Mouse (Mus musculus): ENCODE measurements at regions not wholly inside any gene's neighbourhood (a gene's known extent, or its start where the extent isn't known, plus 50 kb on each side); places are given as distances from the start of the nearest gene placed in this dataset.

DNA sequence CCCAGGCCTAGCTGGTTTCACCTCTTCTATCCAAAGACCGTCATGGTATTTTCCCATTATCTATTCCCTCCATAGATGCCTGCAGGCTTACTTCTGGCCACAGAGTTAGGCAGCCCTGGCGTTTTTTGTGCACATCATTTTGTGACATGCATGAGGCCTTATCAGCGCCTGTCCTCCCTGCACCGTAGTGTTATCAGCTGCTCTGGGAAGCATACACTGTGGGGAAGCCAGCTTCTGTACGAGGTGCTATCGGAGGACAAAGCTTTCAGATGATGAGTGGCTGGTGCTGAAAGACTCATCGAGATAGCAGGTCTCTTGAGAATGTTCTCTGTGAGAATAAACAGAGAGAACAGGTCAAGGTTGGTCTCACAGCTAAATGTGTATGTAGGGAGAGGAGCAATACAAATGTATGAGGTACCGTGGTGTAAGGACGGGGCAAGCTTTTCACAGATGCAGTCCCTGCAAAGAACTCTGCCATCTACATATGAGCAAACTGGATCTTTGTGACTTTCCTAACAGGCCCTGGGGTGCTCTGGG lies 190.0 kb upstream of the Tshz3 start:
- no peak overlapping the region for H3K4me2 ChIP-seq (ENCODE audit: low read depth, low read length, poor library complexity, severe bottlenecking)
- ATAC-seq (ENCODE audit: low FRiP score) (no peak), DNase-seq (ENCODE audit: low spot score) (no peak)
- no peak overlapping the region for H3K27ac ChIP-seq (ENCODE audit: low read depth, low read length)
- no peak overlapping the region for H3K4me3 ChIP-seq (ENCODE audit: low read depth, low read length)
- H3K27me3 ChIP-seq (ENCODE audit: insufficient read depth, low read length), result no peaks in the 10 kb centered on the region
- whole genome bisulfite sequencing, result 85% methylated on average over 9 of the region's 9 CpGs
- no peak overlapping the region for H3K9ac ChIP-seq (replicated peaks; ENCODE audit: low read length, poor library complexity, severe bottlenecking)
- no peaks in the 10 kb centered on the region for H3K9me3 ChIP-seq (ENCODE audit: low read length)
- H3K36me3 ChIP-seq (ENCODE audit: insufficient read depth, low read length), result no peaks in the 10 kb centered on the region
- 0 out of 2 replicates have a peak, but pooled peaks cover 2% of the 10 kb centered on the region for H3K4me1 ChIP-seq (ENCODE audit: insufficient read depth, low read length)
- no peak for TF ChIP-seq CTCF (IDR thresholded peaks at IDR 0.05)

DNA sequence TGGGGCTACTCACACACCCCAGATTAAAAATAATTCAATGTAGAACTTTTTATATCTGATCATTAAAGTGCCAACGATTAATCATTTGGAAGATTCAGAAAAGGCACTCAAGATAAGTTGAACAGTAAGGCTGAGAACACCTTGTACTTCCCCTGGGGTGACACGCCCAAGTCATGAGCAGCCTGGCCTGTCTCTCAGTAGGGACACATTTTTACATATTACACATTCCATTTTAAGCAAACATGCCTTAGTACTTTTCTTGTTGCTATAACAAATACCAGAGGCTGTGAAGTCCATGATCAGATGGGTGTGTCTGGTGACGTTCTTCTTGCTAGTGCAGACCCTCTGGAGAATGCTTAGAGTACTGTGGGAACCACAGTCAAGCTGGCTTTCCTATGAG lies 184.2 kb upstream of the Tshz3 start:
- no peaks in the 10 kb centered on the region for H3K27me3 ChIP-seq (ENCODE audit: insufficient read depth, low read length)
- 87% methylated on average over 3 of the region's 3 CpGs for WGBS
- no peaks in the 10 kb centered on the region for H3K9me3 ChIP-seq (ENCODE audit: low read length)
- no peak for ATAC-seq (ENCODE audit: low FRiP score)
- H3K4me2 ChIP-seq (ENCODE audit: low read depth, low read length, poor library complexity, severe bottlenecking), result no peak overlapping the region
- DNase-seq (ENCODE audit: low spot score), result no peak
- no peaks in the 10 kb centered on the region for H3K4me1 ChIP-seq (ENCODE audit: insufficient read depth, low read length)
- H3K27ac ChIP-seq (ENCODE audit: low read depth, low read length), result no peak overlapping the region
- H3K36me3 ChIP-seq (ENCODE audit: insufficient read depth, low read length), result no peaks in the 10 kb centered on the region
- H3K4me3 ChIP-seq (ENCODE audit: low read depth, low read length), result no peak overlapping the region
- H3K9ac ChIP-seq (replicated peaks; ENCODE audit: low read length, poor library complexity, severe bottlenecking), result no peak overlapping the region
- no peak for TF ChIP-seq CTCF (IDR thresholded peaks at IDR 0.05)

DNA sequence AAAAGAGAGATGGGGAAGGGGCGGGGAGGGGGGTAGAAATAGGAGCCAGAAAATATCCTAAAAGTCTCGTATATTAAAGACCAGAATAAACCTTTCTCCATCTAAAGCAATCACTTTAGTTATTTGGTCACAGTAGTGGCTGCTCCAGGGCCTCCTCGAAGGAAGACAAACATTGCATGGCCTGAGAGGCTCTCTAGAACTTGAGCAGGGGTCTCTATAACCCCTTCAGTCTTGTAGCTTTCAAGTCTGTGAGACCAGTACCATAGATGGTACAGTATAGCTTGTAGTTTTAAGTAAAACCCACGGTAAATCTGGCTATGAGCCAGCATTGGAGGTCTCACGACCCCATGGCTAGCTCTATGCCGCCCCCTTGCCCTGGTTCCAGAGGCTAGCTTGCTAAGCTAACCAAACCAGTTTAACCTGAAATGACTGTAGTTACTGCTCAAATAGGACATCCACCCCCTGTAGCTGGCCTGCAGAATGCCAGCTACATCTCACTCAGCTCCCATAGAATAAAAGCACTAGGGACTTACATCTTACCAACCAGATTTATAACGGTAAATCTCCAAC lies 181.7 kb upstream of the Tshz3 start:
- no peaks in the 10 kb centered on the region for H3K27me3 ChIP-seq (ENCODE audit: insufficient read depth, low read length)
- H3K27ac ChIP-seq (ENCODE audit: low read depth, low read length), result no peak overlapping the region
- no peaks in the 10 kb centered on the region for H3K4me1 ChIP-seq (ENCODE audit: insufficient read depth, low read length)
- TF ChIP-seq CTCF (IDR thresholded peaks at IDR 0.05), result peak; percentile 18
- H3K36me3 ChIP-seq (ENCODE audit: insufficient read depth, low read length), result no peaks in the 10 kb centered on the region
- no peak overlapping the region for H3K9ac ChIP-seq (replicated peaks; ENCODE audit: low read length, poor library complexity, severe bottlenecking)
- H3K9me3 ChIP-seq (ENCODE audit: low read length), result no peaks in the 10 kb centered on the region
- H3K4me2 ChIP-seq (ENCODE audit: low read depth, low read length, poor library complexity, severe bottlenecking), result no peak overlapping the region
- no peak overlapping the region for H3K4me3 ChIP-seq (ENCODE audit: low read depth, low read length)
- no peak for ATAC-seq (ENCODE audit: low FRiP score)
- DNase-seq (ENCODE audit: low spot score), result no peak
- 70% methylated on average over 7 of the region's 7 CpGs for WGBS

DNA sequence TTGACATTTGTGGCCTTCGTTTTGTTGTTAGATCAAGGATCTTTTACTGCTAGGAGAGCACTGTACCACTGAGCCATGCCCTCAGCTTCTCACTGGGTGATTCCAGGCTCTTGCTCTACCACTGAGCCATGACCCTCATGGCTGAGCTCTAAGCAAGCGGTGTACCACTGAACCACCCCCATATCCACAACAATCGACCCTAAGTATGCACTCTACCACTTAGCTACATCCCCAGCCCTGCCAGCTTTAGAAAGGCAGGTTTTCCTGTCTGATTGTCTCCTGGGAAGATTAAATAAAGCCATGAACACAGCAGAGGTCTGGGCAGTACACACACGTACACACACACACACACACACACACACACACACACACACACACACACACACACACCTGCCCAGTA lies 178.9 kb upstream of the Tshz3 start:
- Histone ChIP-seq H3K36me3 (ENCODE audit: insufficient read depth, low read length) (no peaks in the 10 kb centered on the region), H3K27me3 (ENCODE audit: insufficient read depth, low read length) (no peaks in the 10 kb centered on the region), H3K27ac (ENCODE audit: low read depth, low read length) (no peak overlapping the region), H3K9me3 (ENCODE audit: low read length) (no peaks in the 10 kb centered on the region), H3K9ac (replicated peaks; ENCODE audit: low read length, poor library complexity, severe bottlenecking) (no peak overlapping the region), H3K4me2 (ENCODE audit: low read depth, low read length, poor library complexity, severe bottlenecking) (no peak overlapping the region), H3K4me3 (ENCODE audit: low read depth, low read length) (no peak overlapping the region), H3K4me1 (ENCODE audit: insufficient read depth, low read length) (no peaks in the 10 kb centered on the region)
- no peak for TF ChIP-seq CTCF (IDR thresholded peaks at IDR 0.05)
- ATAC-seq (ENCODE audit: low FRiP score) (no peak), DNase-seq (ENCODE audit: low spot score) (no peak)
- 81% methylated on average over 4 of the region's 4 CpGs for WGBS

DNA sequence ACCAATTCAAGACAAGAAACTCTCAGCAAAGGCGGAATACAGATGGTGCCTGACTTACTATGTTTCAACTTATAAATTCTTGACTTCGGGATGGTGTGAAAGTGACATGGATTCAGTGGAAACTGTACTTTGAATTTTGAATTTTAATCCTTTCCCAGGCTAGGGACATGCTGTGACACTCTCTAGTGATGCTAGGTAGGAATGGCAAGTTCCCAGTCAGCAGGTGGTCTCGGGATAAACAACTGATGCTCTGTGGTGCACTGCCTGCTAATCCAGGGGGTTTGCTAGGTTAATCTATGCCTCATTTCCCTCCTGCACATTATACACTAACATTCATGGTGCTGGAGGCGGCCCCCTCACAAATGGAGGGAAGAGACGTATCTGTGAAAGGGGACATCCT lies 175.0 kb upstream of the Tshz3 start:
- Histone ChIP-seq H3K36me3 (ENCODE audit: insufficient read depth, low read length) (no peaks in the 10 kb centered on the region), H3K9ac (replicated peaks; ENCODE audit: low read length, poor library complexity, severe bottlenecking) (no peak overlapping the region), H3K4me2 (ENCODE audit: low read depth, low read length, poor library complexity, severe bottlenecking) (no peak overlapping the region), H3K4me1 (ENCODE audit: insufficient read depth, low read length) (no peaks in the 10 kb centered on the region), H3K27me3 (ENCODE audit: insufficient read depth, low read length) (no peaks in the 10 kb centered on the region), H3K27ac (ENCODE audit: low read depth, low read length) (no peak overlapping the region), H3K9me3 (ENCODE audit: low read length) (no peaks in the 10 kb centered on the region), H3K4me3 (ENCODE audit: low read depth, low read length) (no peak overlapping the region)
- ATAC-seq (ENCODE audit: low FRiP score), result no peak
- no peak for DNase-seq (ENCODE audit: low spot score)
- no peak for TF ChIP-seq CTCF (IDR thresholded peaks at IDR 0.05)
- 60% methylated on average over 5 of the region's 5 CpGs for WGBS

DNA sequence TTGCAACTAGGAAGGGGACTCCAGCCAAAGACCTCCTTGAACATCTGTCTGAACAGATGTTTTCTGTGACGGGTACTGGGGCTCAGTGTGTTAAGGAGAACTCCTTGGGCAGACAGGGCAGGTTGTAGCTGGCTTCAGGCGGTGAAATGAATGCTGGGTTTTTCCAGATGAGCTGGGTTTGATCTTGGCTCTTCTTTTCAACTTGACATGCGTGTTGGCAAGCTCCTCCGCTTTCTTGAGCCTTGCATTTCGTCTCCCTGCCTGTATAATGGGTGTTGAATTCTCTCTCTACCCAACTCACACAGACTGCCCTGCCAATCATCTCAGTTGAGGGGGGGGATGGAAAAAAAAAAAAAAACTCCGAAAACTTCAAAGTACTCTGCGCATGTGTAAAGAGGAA lies 171.8 kb upstream of the Tshz3 start:
- no peak overlapping the region for H3K4me3 ChIP-seq (ENCODE audit: low read depth, low read length)
- DNase-seq (ENCODE audit: low spot score) (no peak), ATAC-seq (ENCODE audit: low FRiP score) (no peak)
- H3K9me3 ChIP-seq (ENCODE audit: low read length), result no peaks in the 10 kb centered on the region
- TF ChIP-seq CTCF (IDR thresholded peaks at IDR 0.05), result no peak
- H3K9ac ChIP-seq (replicated peaks; ENCODE audit: low read length, poor library complexity, severe bottlenecking), result no peak overlapping the region
- no peaks in the 10 kb centered on the region for H3K4me1 ChIP-seq (ENCODE audit: insufficient read depth, low read length)
- H3K27ac ChIP-seq (ENCODE audit: low read depth, low read length), result no peak overlapping the region
- no peaks in the 10 kb centered on the region for H3K27me3 ChIP-seq (ENCODE audit: insufficient read depth, low read length)
- WGBS, result 45% methylated on average over 7 of the region's 7 CpGs
- no peak overlapping the region for H3K4me2 ChIP-seq (ENCODE audit: low read depth, low read length, poor library complexity, severe bottlenecking)
- H3K36me3 ChIP-seq (ENCODE audit: insufficient read depth, low read length), result no peaks in the 10 kb centered on the region

Measured in midbrain, postnatal 0 days (tissue).